Mouse (Mus musculus): ENCODE measurements around the gene Pclo. TPM values are rescaled to one million over a fixed set of nuclear protein-coding genes. Genes with fewer than 3 reads are reported as not detected.

Gene Pclo
- polyA plus RNA-seq, 1 experiment from 2014 or later: 0.94 TPM

GRCm38 (mm10) chr5:14696745-14697144 lies 182.0 kb downstream of the Pclo start:
- Histone ChIP-seq H3K4me2 (ENCODE audit: low read depth, low read length) (no peak overlapping the region), H3K36me3 (replicated peaks; ENCODE audit: control insufficient read depth, insufficient read depth, low read depth, low read length) (no peaks in the 10 kb centered on the region), H3K27me3 (ENCODE audit: control insufficient read depth, insufficient read depth, low read length) (no peaks in the 10 kb centered on the region), H3K9me3 (replicated peaks; ENCODE audit: control insufficient read depth, low read length) (no peaks in the 10 kb centered on the region), H3K27ac (replicated peaks; ENCODE audit: low read depth, low read length) (no peak overlapping the region), H3K4me1 (ENCODE audit: control insufficient read depth, insufficient read depth, low read length) (no peaks in the 10 kb centered on the region), H3K4me3 (ENCODE audit: low read depth, low read length) (no peak overlapping the region), H3K9ac (replicated peaks; ENCODE audit: low read length) (no peak overlapping the region)
- ATAC-seq (replicated peaks; ENCODE audit: insufficient number of reproducible peaks, low FRiP score, low TSS enrichment, low read depth): no peak
- no peak for DNase-seq (ENCODE audit: low spot score)
- 85% methylated on average over 2 of the region's 2 CpGs for WGBS

- no peak overlapping the region for H3K27ac ChIP-seq (replicated peaks; ENCODE audit: low read depth, low read length)
- H3K4me1 ChIP-seq (ENCODE audit: control insufficient read depth, insufficient read depth, low read length): no peaks in the 10 kb centered on the region
- ATAC-seq (replicated peaks; ENCODE audit: insufficient number of reproducible peaks, low FRiP score, low TSS enrichment, low read depth): no peak
- DNase-seq (ENCODE audit: low spot score): no peak
- H3K27me3 ChIP-seq (ENCODE audit: control insufficient read depth, insufficient read depth, low read length): no peaks in the 10 kb centered on the region
- H3K9me3 ChIP-seq (replicated peaks; ENCODE audit: control insufficient read depth, low read length): no peaks in the 10 kb centered on the region
- no peak overlapping the region for H3K4me3 ChIP-seq (ENCODE audit: low read depth, low read length)
- H3K4me2 ChIP-seq (ENCODE audit: low read depth, low read length): no peak overlapping the region
- no peaks in the 10 kb centered on the region for H3K36me3 ChIP-seq (replicated peaks; ENCODE audit: control insufficient read depth, insufficient read depth, low read depth, low read length)
- no peak overlapping the region for H3K9ac ChIP-seq (replicated peaks; ENCODE audit: low read length)
These were observed 186.2 kb downstream of the Pclo start for GRCm38 (mm10) chr5:14700900-14701299.

- H3K9ac ChIP-seq (replicated peaks; ENCODE audit: low read length): no peak overlapping the region
- H3K4me3 ChIP-seq (ENCODE audit: low read depth, low read length): no peak overlapping the region
- H3K27me3 ChIP-seq (ENCODE audit: control insufficient read depth, insufficient read depth, low read length): no peaks in the 10 kb centered on the region
- no peaks in the 10 kb centered on the region for H3K4me1 ChIP-seq (ENCODE audit: control insufficient read depth, insufficient read depth, low read length)
- no peak overlapping the region for H3K4me2 ChIP-seq (ENCODE audit: low read depth, low read length)
- ATAC-seq (replicated peaks; ENCODE audit: insufficient number of reproducible peaks, low FRiP score, low TSS enrichment, low read depth) (no peak), DNase-seq (ENCODE audit: low spot score) (no peak)
- no peak overlapping the region for H3K27ac ChIP-seq (replicated peaks; ENCODE audit: low read depth, low read length)
- WGBS: 72% methylated on average over 2 of the region's 2 CpGs
- H3K9me3 ChIP-seq (replicated peaks; ENCODE audit: control insufficient read depth, low read length): no peaks in the 10 kb centered on the region
- H3K36me3 ChIP-seq (replicated peaks; ENCODE audit: control insufficient read depth, insufficient read depth, low read depth, low read length): no peaks in the 10 kb centered on the region
These were observed 190.7 kb downstream of the Pclo start for GRCm38 (mm10) chr5:14705423-14705822.

- WGBS: 79% methylated on average over 4 of the region's 4 CpGs
- H3K36me3 ChIP-seq (replicated peaks; ENCODE audit: control insufficient read depth, insufficient read depth, low read depth, low read length): no peaks in the 10 kb centered on the region
- no peak overlapping the region for H3K9ac ChIP-seq (replicated peaks; ENCODE audit: low read length)
- H3K27me3 ChIP-seq (ENCODE audit: control insufficient read depth, insufficient read depth, low read length): no peaks in the 10 kb centered on the region
- no peak overlapping the region for H3K27ac ChIP-seq (replicated peaks; ENCODE audit: low read depth, low read length)
- no peak overlapping the region for H3K4me2 ChIP-seq (ENCODE audit: low read depth, low read length)
- H3K9me3 ChIP-seq (replicated peaks; ENCODE audit: control insufficient read depth, low read length): no peaks in the 10 kb centered on the region
- DNase-seq (ENCODE audit: low spot score) (no peak), ATAC-seq (replicated peaks; ENCODE audit: insufficient number of reproducible peaks, low FRiP score, low TSS enrichment, low read depth) (no peak)
- no peaks in the 10 kb centered on the region for H3K4me1 ChIP-seq (ENCODE audit: control insufficient read depth, insufficient read depth, low read length)
- no peak overlapping the region for H3K4me3 ChIP-seq (ENCODE audit: low read depth, low read length)
These were observed 192.6 kb downstream of the Pclo start for GRCm38 (mm10) chr5:14707311-14707710.

GRCm38 (mm10) chr5:14723576-14723975 lies 208.9 kb downstream of the Pclo start:
- H3K36me3 ChIP-seq (replicated peaks; ENCODE audit: control insufficient read depth, insufficient read depth, low read depth, low read length): no peaks in the 10 kb centered on the region
- H3K4me2 ChIP-seq (ENCODE audit: low read depth, low read length): no peak overlapping the region
- no peak overlapping the region for H3K9ac ChIP-seq (replicated peaks; ENCODE audit: low read length)
- WGBS: 81% methylated on average over 3 of the region's 3 CpGs
- DNase-seq (ENCODE audit: low spot score): no peak
- no peak for ATAC-seq (replicated peaks; ENCODE audit: insufficient number of reproducible peaks, low FRiP score, low TSS enrichment, low read depth)
- H3K4me1 ChIP-seq (ENCODE audit: control insufficient read depth, insufficient read depth, low read length): no peaks in the 10 kb centered on the region
- H3K27ac ChIP-seq (replicated peaks; ENCODE audit: low read depth, low read length): no peak overlapping the region
- H3K4me3 ChIP-seq (ENCODE audit: low read depth, low read length): no peak overlapping the region
- no peaks in the 10 kb centered on the region for H3K9me3 ChIP-seq (replicated peaks; ENCODE audit: control insufficient read depth, low read length)
- H3K27me3 ChIP-seq (ENCODE audit: control insufficient read depth, insufficient read depth, low read length): no peaks in the 10 kb centered on the region

GRCm38 (mm10) chr5:14728676-14729253 lies 214.0 kb downstream of the Pclo start:
- H3K27me3 ChIP-seq (ENCODE audit: control insufficient read depth, insufficient read depth, low read length): no peaks in the 10 kb centered on the region
- H3K4me2 ChIP-seq (ENCODE audit: low read depth, low read length): no peak overlapping the region
- DNase-seq (ENCODE audit: low spot score): no peak
- no peaks in the 10 kb centered on the region for H3K4me1 ChIP-seq (ENCODE audit: control insufficient read depth, insufficient read depth, low read length)
- WGBS: 80% methylated on average over 3 of the region's 3 CpGs
- H3K36me3 ChIP-seq (replicated peaks; ENCODE audit: control insufficient read depth, insufficient read depth, low read depth, low read length): no peaks in the 10 kb centered on the region
- H3K9ac ChIP-seq (replicated peaks; ENCODE audit: low read length): no peak overlapping the region
- no peaks in the 10 kb centered on the region for H3K9me3 ChIP-seq (replicated peaks; ENCODE audit: control insufficient read depth, low read length)
- no peak overlapping the region for H3K27ac ChIP-seq (replicated peaks; ENCODE audit: low read depth, low read length)
- H3K4me3 ChIP-seq (ENCODE audit: low read depth, low read length): no peak overlapping the region
- ATAC-seq (replicated peaks; ENCODE audit: insufficient number of reproducible peaks, low FRiP score, low TSS enrichment, low read depth): no peak

- DNase-seq (ENCODE audit: low spot score): no peak
- Histone ChIP-seq H3K4me3 (ENCODE audit: low read depth, low read length) (no peak overlapping the region), H3K9ac (replicated peaks; ENCODE audit: low read length) (no peak overlapping the region), H3K27me3 (ENCODE audit: control insufficient read depth, insufficient read depth, low read length) (no peaks in the 10 kb centered on the region), H3K36me3 (replicated peaks; ENCODE audit: control insufficient read depth, insufficient read depth, low read depth, low read length) (no peaks in the 10 kb centered on the region), H3K27ac (replicated peaks; ENCODE audit: low read depth, low read length) (no peak overlapping the region), H3K9me3 (replicated peaks; ENCODE audit: control insufficient read depth, low read length) (no peaks in the 10 kb centered on the region), H3K4me1 (ENCODE audit: control insufficient read depth, insufficient read depth, low read length) (no peaks in the 10 kb centered on the region), H3K4me2 (ENCODE audit: low read depth, low read length) (no peak overlapping the region)
- ATAC-seq (replicated peaks; ENCODE audit: insufficient number of reproducible peaks, low FRiP score, low TSS enrichment, low read depth): no peak
These were observed 236.2 kb downstream of the Pclo start for GRCm38 (mm10) chr5:14750882-14751281.

GRCm38 (mm10) chr5:14766686-14767085 lies 252.0 kb downstream of the Pclo start:
- Histone ChIP-seq H3K36me3 (replicated peaks; ENCODE audit: control insufficient read depth, insufficient read depth, low read depth, low read length) (no peaks in the 10 kb centered on the region), H3K4me2 (ENCODE audit: low read depth, low read length) (no peak overlapping the region), H3K27ac (replicated peaks; ENCODE audit: low read depth, low read length) (no peak overlapping the region), H3K27me3 (ENCODE audit: control insufficient read depth, insufficient read depth, low read length) (no peaks in the 10 kb centered on the region), H3K9ac (replicated peaks; ENCODE audit: low read length) (no peak overlapping the region), H3K9me3 (replicated peaks; ENCODE audit: control insufficient read depth, low read length) (no peaks in the 10 kb centered on the region), H3K4me1 (ENCODE audit: control insufficient read depth, insufficient read depth, low read length) (no peaks in the 10 kb centered on the region), H3K4me3 (ENCODE audit: low read depth, low read length) (no peak overlapping the region)
- ATAC-seq (replicated peaks; ENCODE audit: insufficient number of reproducible peaks, low FRiP score, low TSS enrichment, low read depth) (no peak), DNase-seq (ENCODE audit: low spot score) (no peak)
- WGBS: 88% methylated on average over 11 of the region's 11 CpGs

All from embryonic facial prominence, embryonic 11.5 days (tissue).